Mouse (Mus musculus) forebrain, embryonic 12.5 days (tissue): ENCODE measurements around the gene Ces1f. TPM values are rescaled to one million over a fixed set of nuclear protein-coding genes. Genes with fewer than 3 reads are reported as not detected.
"Not testable (repeated sequence)": the region's sequence is repeated elsewhere in the genome, so short reads cannot be mapped to it uniquely, and the experiment has no call there.

Source experiments
- ATAC-seq: fragments of 200-750 bp; cut with Nextera tagmentation; 2 replicates; pipeline ENCODE4 v1.8.0; 2017; ENCODE audit warnings: moderate TSS enrichment; ENCODE audit not compliant: low FRiP score
- H3K27ac ChIP-seq: fragments of 300-500 bp; sonication (generic); 2 replicates; pipeline ENCODE4 v1.5.1; 2016; ENCODE audit warnings: mild to moderate bottlenecking
- H3K27me3 ChIP-seq: fragments of 300-500 bp; sonication (generic); 2 replicates; pipeline ENCODE4 v1.6.1; 2016; ENCODE audit warnings: mild to moderate bottlenecking
- H3K36me3 ChIP-seq: fragments of 300-500 bp; sonication (generic); replicated peaks from 2 replicates; pipeline ENCODE4 v1.6.1; 2016; ENCODE audit warnings: mild to moderate bottlenecking
- H3K4me1 ChIP-seq: fragments of 300-500 bp; sonication (generic); 2 replicates; pipeline ENCODE4 v1.6.1; 2016
- H3K4me2 ChIP-seq: fragments of 300-500 bp; sonication (generic); 2 replicates; pipeline ENCODE4 v1.6.1; 2016; ENCODE audit warnings: mild to moderate bottlenecking, moderate library complexity
- H3K4me3 ChIP-seq: fragments of 300-500 bp; sonication (generic); replicated peaks from 2 replicates; pipeline ENCODE4 v1.5.1; 2016; ENCODE audit warnings: mild to moderate bottlenecking
- H3K9ac ChIP-seq: fragments of 300-500 bp; sonication (generic); 2 replicates; pipeline ENCODE4 v1.6.1; 2016; ENCODE audit warnings: mild to moderate bottlenecking
- H3K9me3 ChIP-seq: fragments of 300-500 bp; sonication (generic); 2 replicates; pipeline ENCODE4 v1.6.1; 2016
- WGBS: fragments of 180-500 bp; shearing (Covaris S2); methylation state at CpG from one replicate; pipeline ENCODE4 v1.1.7; 2016; 5-methylcytosine and 5-hydroxymethylcytosine counted together
- polyA plus RNA-seq: library from polyadenylated mRNA; unstranded; fragments of >200 nt; fragmentation: Nextera tagmentation; extraction: Ambion mirVana; gene quantifications from 2 replicates; pipeline ENCODE4 v1.2.1, GENCODE M21; 2016

The Ces1f gene
- polyA plus RNA-seq, 1 experiment from 2014 or later: not detected

GRCm38 (mm10) chr8:93239884-93240283 is 39.7 kb downstream of the Ces1f start:
- no peak overlapping the region for H3K27ac ChIP-seq
- H3K9me3 ChIP-seq: no peaks in the 10 kb centered on the region
- no peaks in the 10 kb centered on the region for H3K36me3 ChIP-seq
- no peaks in the 10 kb centered on the region for H3K4me1 ChIP-seq
- ATAC-seq: no peak
- H3K9ac ChIP-seq: no peak overlapping the region
- H3K4me2 ChIP-seq: no peak overlapping the region
- no peaks in the 10 kb centered on the region for H3K27me3 ChIP-seq
- no peak overlapping the region for H3K4me3 ChIP-seq

GRCm38 (mm10) chr8:93235681-93236080 is 43.9 kb downstream of the Ces1f start:
- 85% methylated on average over 1 of the region's 1 CpGs for WGBS
- Histone ChIP-seq H3K9me3 (no peaks in the 10 kb centered on the region), H3K27ac (no peak overlapping the region)

GRCm38 (mm10) chr8:93234706-93235105 is 44.8 kb downstream of the Ces1f start:
- Histone ChIP-seq H3K9ac (no peak overlapping the region), H3K27ac (no peak overlapping the region), H3K9me3 (no peaks in the 10 kb centered on the region), H3K4me2 (no peak overlapping the region), H3K4me1 (no peaks in the 10 kb centered on the region), H3K4me3 (no peak overlapping the region), H3K27me3 (no peaks in the 10 kb centered on the region), H3K36me3 (no peaks in the 10 kb centered on the region)
- 88% methylated on average over 1 of the region's 1 CpGs for WGBS
- no peak for ATAC-seq

More at GRCm38 (mm10) chr8:93235681-93236080, 43.9 kb downstream of the Ces1f start:
- H3K9ac ChIP-seq: no peak overlapping the region
- no peak for ATAC-seq
- H3K4me2 ChIP-seq: no peak overlapping the region
- no peaks in the 10 kb centered on the region for H3K36me3 ChIP-seq
- no peaks in the 10 kb centered on the region for H3K4me1 ChIP-seq
- no peaks in the 10 kb centered on the region for H3K27me3 ChIP-seq
- H3K4me3 ChIP-seq: no peak overlapping the region

- Histone ChIP-seq H3K4me1 (no peaks in the 10 kb centered on the region), H3K4me2 (no peak overlapping the region), H3K27me3 (no peaks in the 10 kb centered on the region), H3K9me3 (no peaks in the 10 kb centered on the region), H3K9ac (no peak overlapping the region), H3K36me3 (no peaks in the 10 kb centered on the region), H3K27ac (no peak overlapping the region), H3K4me3 (no peak overlapping the region)
- no peak for ATAC-seq
- 90% methylated on average over 6 of the region's 6 CpGs for WGBS
These were observed 45.5 kb downstream of the Ces1f start for GRCm38 (mm10) chr8:93234068-93234467.

- no peak for ATAC-seq
- H3K4me2 ChIP-seq: no peak within 1 kb of the TSS
- no peaks in the 10 kb centered on the region for H3K4me1 ChIP-seq
- no peaks in the 10 kb centered on the region for H3K36me3 ChIP-seq
- no peak within 1 kb of the TSS for H3K9ac ChIP-seq
- no peaks in the 10 kb centered on the region for H3K9me3 ChIP-seq
- H3K4me3 ChIP-seq: no peak within 1 kb of the TSS
- H3K27me3 ChIP-seq: no peaks in the 10 kb centered on the region
- no peak within 1 kb of the TSS for H3K27ac ChIP-seq
These were observed 50.1 kb downstream of the Ces1f start, which contains the start of gene Ces1e for GRCm38 (mm10) chr8:93229446-93229845. Gene Ces1e (minus strand): TSS chr8:93229619.

- Histone ChIP-seq H3K4me3 (no peak overlapping the region), H3K36me3 (no peaks in the 10 kb centered on the region), H3K4me2 (no peak overlapping the region), H3K27me3 (no peaks in the 10 kb centered on the region), H3K27ac (no peak overlapping the region), H3K4me1 (no peaks in the 10 kb centered on the region), H3K9ac (no peak overlapping the region), H3K9me3 (no peaks in the 10 kb centered on the region)
- ATAC-seq: no peak
- 73% methylated on average over 11 of the region's 11 CpGs for WGBS
These were observed 50.7 kb downstream of the Ces1f start for GRCm38 (mm10) chr8:93228673-93229370.

- not testable (repeated sequence) for H3K27ac ChIP-seq, H3K9ac ChIP-seq, H3K9me3 ChIP-seq, H3K4me1 ChIP-seq, H3K4me2 ChIP-seq, H3K27me3 ChIP-seq, H3K4me3 ChIP-seq, H3K36me3 ChIP-seq, ATAC-seq
- WGBS: 91% methylated on average over 1 of the region's 1 CpGs
These were observed 53.1 kb downstream of the Ces1f start for GRCm38 (mm10) chr8:93226471-93226870.

GRCm38 (mm10) chr8:93221896-93222295 is 57.7 kb downstream of the Ces1f start:
- no peak for ATAC-seq
- Histone ChIP-seq H3K27ac (no peak overlapping the region), H3K4me1 (no peaks in the 10 kb centered on the region), H3K4me2 (no peak overlapping the region), H3K4me3 (no peak overlapping the region), H3K9ac (no peak overlapping the region), H3K36me3 (no peaks in the 10 kb centered on the region), H3K9me3 (no peaks in the 10 kb centered on the region), H3K27me3 (no peaks in the 10 kb centered on the region)
- WGBS: 89% methylated on average over 3 of the region's 3 CpGs

- Histone ChIP-seq H3K4me1 (no peaks in the 10 kb centered on the region), H3K9ac (no peak overlapping the region), H3K36me3 (no peaks in the 10 kb centered on the region), H3K4me3 (no peak overlapping the region), H3K27ac (no peak overlapping the region), H3K4me2 (no peak overlapping the region), H3K9me3 (no peaks in the 10 kb centered on the region), H3K27me3 (no peaks in the 10 kb centered on the region)
- no peak for ATAC-seq
- WGBS: 83% methylated on average over 4 of the region's 4 CpGs
These were observed 61.7 kb downstream of the Ces1f start for GRCm38 (mm10) chr8:93217867-93218266.

- no peak overlapping the region for H3K27ac ChIP-seq
- no peaks in the 10 kb centered on the region for H3K27me3 ChIP-seq
- WGBS: 86% methylated on average over 1 of the region's 1 CpGs
- no peak for ATAC-seq
- H3K9ac ChIP-seq: no peak overlapping the region
- H3K36me3 ChIP-seq: no peaks in the 10 kb centered on the region
- no peaks in the 10 kb centered on the region for H3K9me3 ChIP-seq
- no peak overlapping the region for H3K4me3 ChIP-seq
- no peaks in the 10 kb centered on the region for H3K4me1 ChIP-seq
- H3K4me2 ChIP-seq: no peak overlapping the region
These were observed 62.2 kb downstream of the Ces1f start for GRCm38 (mm10) chr8:93217375-93217774.

GRCm38 (mm10) chr8:93211091-93211490 is 68.5 kb downstream of the Ces1f start:
- Histone ChIP-seq H3K4me2 (no peak overlapping the region), H3K4me1 (no peaks in the 10 kb centered on the region), H3K4me3 (no peak overlapping the region), H3K9me3 (no peaks in the 10 kb centered on the region), H3K27me3 (no peaks in the 10 kb centered on the region), H3K36me3 (no peaks in the 10 kb centered on the region), H3K27ac (no peak overlapping the region), H3K9ac (no peak overlapping the region)
- ATAC-seq: no peak
